Mouse (Mus musculus): ENCODE results near the gene Gm960. TPM values are rescaled to one million over a fixed set of nuclear protein-coding genes. Genes with fewer than 3 reads are reported as not detected.

The Gm960 gene
- polyA plus RNA-seq, 1 experiment = 0.96 TPM

GRCm38 (mm10) chr19:4608511-4608910, 90.0 kb downstream of the Gm960 start:
- H3ac ChIP-seq (ENCODE audit: control insufficient read depth, insufficient read length, low read depth) = no peak overlapping the region
- H3K79me3 ChIP-seq (ENCODE audit: low read depth) = peaks cover 6% of the 10 kb centered on the region
- H3K27me3 ChIP-seq (ENCODE audit: control insufficient read depth, insufficient read depth, insufficient read length) = no peaks in the 10 kb centered on the region
- H3K4me3 ChIP-seq (ENCODE audit: insufficient read depth, poor library complexity, severe bottlenecking) = no peak overlapping the region
- H3K79me2 ChIP-seq (ENCODE audit: control insufficient read depth, insufficient read depth) = peaks cover 11% of the 10 kb centered on the region
- TF ChIP-seq FOSL1 (IDR thresholded peaks at IDR 0.05; ENCODE audit: insufficient read depth, low read length, poor library complexity, severe bottlenecking) (no peak), USF1 (IDR thresholded peaks at IDR 0.05; ENCODE audit: low read depth) (no peak), MYOD1 (IDR thresholded peaks at IDR 0.05; ENCODE audit: control insufficient read depth, insufficient read length, low read depth) (no peak), CTCF (IDR thresholded peaks at IDR 0.05; ENCODE audit: control insufficient read depth, insufficient read depth, insufficient read length) (no peak), MAX (IDR thresholded peaks at IDR 0.05) (no peak), MYOG (IDR thresholded peaks at IDR 0.05; ENCODE audit: control insufficient read depth, extremely low read depth, insufficient read length) (no peak), CEBPB (IDR thresholded peaks at IDR 0.05; ENCODE audit: low read depth) (no peak)
- H3K36me3 ChIP-seq (ENCODE audit: control insufficient read depth, insufficient read depth) = peaks cover 9% of the 10 kb centered on the region

GRCm38 (mm10) chr19:4607406-4607805, 91.1 kb downstream of the Gm960 start:
- TF ChIP-seq FOSL1 (IDR thresholded peaks at IDR 0.05; ENCODE audit: insufficient read depth, low read length, poor library complexity, severe bottlenecking) (no peak), MAX (IDR thresholded peaks at IDR 0.05) (no peak), CTCF (IDR thresholded peaks at IDR 0.05; ENCODE audit: control insufficient read depth, insufficient read depth, insufficient read length) (no peak), CEBPB (IDR thresholded peaks at IDR 0.05; ENCODE audit: low read depth) (no peak), MYOD1 (IDR thresholded peaks at IDR 0.05; ENCODE audit: control insufficient read depth, insufficient read length, low read depth) (no peak), MYOG (IDR thresholded peaks at IDR 0.05; ENCODE audit: control insufficient read depth, extremely low read depth, insufficient read length) (no peak), USF1 (IDR thresholded peaks at IDR 0.05; ENCODE audit: low read depth) (no peak)
- no peaks in the 10 kb centered on the region for H3K79me3 ChIP-seq (ENCODE audit: low read depth)
- H3K79me2 ChIP-seq (ENCODE audit: control insufficient read depth, insufficient read depth) = no peaks in the 10 kb centered on the region
- H3K36me3 ChIP-seq (ENCODE audit: control insufficient read depth, insufficient read depth) = no peaks in the 10 kb centered on the region
- no peak overlapping the region for H3K4me3 ChIP-seq (ENCODE audit: insufficient read depth, poor library complexity, severe bottlenecking)
- H3ac ChIP-seq (ENCODE audit: control insufficient read depth, insufficient read length, low read depth) = no peak overlapping the region
- no peaks in the 10 kb centered on the region for H3K27me3 ChIP-seq (ENCODE audit: control insufficient read depth, insufficient read depth, insufficient read length)

DNA sequence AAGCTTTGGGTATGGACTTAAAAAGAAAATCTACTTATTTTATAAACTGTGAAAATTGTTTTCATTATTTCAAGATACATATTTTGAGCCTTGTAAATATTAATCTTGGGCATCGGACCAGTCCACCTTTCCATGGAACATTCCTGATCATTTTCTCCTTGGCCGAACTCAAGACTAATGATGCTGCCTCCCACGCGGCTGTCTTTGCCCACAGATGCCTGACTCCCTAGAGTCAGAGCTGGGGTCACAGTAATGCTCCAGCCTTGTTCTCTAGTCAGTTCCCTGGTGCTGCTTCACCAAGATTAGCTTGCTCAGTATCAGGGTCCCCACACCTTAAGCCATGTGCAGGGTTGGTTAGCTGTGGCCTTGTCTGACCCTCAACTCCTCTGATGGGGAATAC, 92.8 kb downstream of the Gm960 start:
- Histone ChIP-seq H3K36me3 (ENCODE audit: control insufficient read depth, insufficient read depth) (no peaks in the 10 kb centered on the region), H3ac (ENCODE audit: control insufficient read depth, insufficient read length, low read depth) (no peak overlapping the region), H3K79me3 (ENCODE audit: low read depth) (no peaks in the 10 kb centered on the region), H3K79me2 (ENCODE audit: control insufficient read depth, insufficient read depth) (no peaks in the 10 kb centered on the region), H3K4me3 (ENCODE audit: insufficient read depth, poor library complexity, severe bottlenecking) (no peak overlapping the region), H3K27me3 (ENCODE audit: control insufficient read depth, insufficient read depth, insufficient read length) (no peaks in the 10 kb centered on the region)
- no peak for TF ChIP-seq CTCF (IDR thresholded peaks at IDR 0.05; ENCODE audit: control insufficient read depth, insufficient read depth, insufficient read length)
- no peak for TF ChIP-seq FOSL1 (IDR thresholded peaks at IDR 0.05; ENCODE audit: insufficient read depth, low read length, poor library complexity, severe bottlenecking)
- TF ChIP-seq MYOG (IDR thresholded peaks at IDR 0.05; ENCODE audit: control insufficient read depth, extremely low read depth, insufficient read length) = no peak
- TF ChIP-seq MYOD1 (IDR thresholded peaks at IDR 0.05; ENCODE audit: control insufficient read depth, insufficient read length, low read depth) = no peak
- no peak for TF ChIP-seq MAX (IDR thresholded peaks at IDR 0.05)
- no peak for TF ChIP-seq USF1 (IDR thresholded peaks at IDR 0.05; ENCODE audit: low read depth)
- TF ChIP-seq CEBPB (IDR thresholded peaks at IDR 0.05; ENCODE audit: low read depth) = no peak

DNA sequence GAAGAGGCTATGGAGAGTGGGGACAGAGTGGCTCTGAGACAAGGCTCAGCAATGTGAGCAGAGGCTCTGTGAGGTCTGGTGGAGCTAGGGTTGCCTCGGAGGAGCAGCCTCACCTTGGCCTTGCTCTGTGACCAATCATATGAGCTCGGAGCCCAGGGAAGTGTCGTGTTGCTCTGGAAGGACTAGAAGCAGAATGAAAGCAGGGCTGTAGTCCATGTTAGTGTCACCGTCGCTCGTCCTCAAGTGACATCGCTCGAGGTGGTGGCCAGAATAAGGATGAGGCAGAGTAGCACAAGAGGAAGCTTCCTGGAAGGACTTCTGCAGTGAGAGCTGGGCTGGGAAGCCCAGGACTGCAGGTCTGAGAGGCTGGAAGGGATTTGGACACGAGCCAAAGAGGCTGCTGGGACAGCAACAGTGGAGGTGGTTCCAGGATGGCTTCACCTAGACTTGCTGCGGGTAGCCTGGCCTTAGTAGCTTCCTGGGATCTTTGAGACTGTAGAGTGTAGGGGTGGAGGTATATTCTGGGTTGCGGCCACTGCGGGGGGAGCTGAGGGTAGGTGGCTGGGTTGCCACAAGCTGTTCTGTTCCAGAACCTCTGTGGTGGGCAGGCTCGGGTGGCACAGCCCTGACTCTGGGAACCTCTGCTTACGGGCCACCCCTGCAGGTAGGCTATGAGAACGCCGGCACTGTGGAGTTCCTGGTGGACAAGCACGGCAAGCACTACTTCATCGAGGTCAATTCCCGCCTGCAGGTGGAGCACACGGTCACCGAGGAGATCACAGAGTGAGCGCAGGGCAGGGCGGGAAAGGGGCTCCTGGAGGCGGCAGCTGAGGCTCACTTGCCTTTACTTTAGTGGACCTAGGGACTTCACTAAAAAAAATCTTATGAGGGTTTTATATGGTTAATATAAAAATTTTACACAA, 94.4 kb downstream of the Gm960 start:
- Histone ChIP-seq H3K4me3 (ENCODE audit: insufficient read depth, poor library complexity, severe bottlenecking) (no peak overlapping the region), H3K79me2 (ENCODE audit: control insufficient read depth, insufficient read depth) (no peaks in the 10 kb centered on the region), H3K36me3 (ENCODE audit: control insufficient read depth, insufficient read depth) (no peaks in the 10 kb centered on the region), H3K27me3 (ENCODE audit: control insufficient read depth, insufficient read depth, insufficient read length) (no peaks in the 10 kb centered on the region), H3ac (ENCODE audit: control insufficient read depth, insufficient read length, low read depth) (no peak overlapping the region), H3K79me3 (ENCODE audit: low read depth) (no peaks in the 10 kb centered on the region)
- TF ChIP-seq MYOG (IDR thresholded peaks at IDR 0.05; ENCODE audit: control insufficient read depth, extremely low read depth, insufficient read length) (no peak), USF1 (IDR thresholded peaks at IDR 0.05; ENCODE audit: low read depth) (no peak), CEBPB (IDR thresholded peaks at IDR 0.05; ENCODE audit: low read depth) (no peak), MYOD1 (IDR thresholded peaks at IDR 0.05; ENCODE audit: control insufficient read depth, insufficient read length, low read depth) (no peak), CTCF (IDR thresholded peaks at IDR 0.05; ENCODE audit: control insufficient read depth, insufficient read depth, insufficient read length) (no peak), MAX (IDR thresholded peaks at IDR 0.05) (no peak), FOSL1 (IDR thresholded peaks at IDR 0.05; ENCODE audit: insufficient read depth, low read length, poor library complexity, severe bottlenecking) (no peak)

DNA sequence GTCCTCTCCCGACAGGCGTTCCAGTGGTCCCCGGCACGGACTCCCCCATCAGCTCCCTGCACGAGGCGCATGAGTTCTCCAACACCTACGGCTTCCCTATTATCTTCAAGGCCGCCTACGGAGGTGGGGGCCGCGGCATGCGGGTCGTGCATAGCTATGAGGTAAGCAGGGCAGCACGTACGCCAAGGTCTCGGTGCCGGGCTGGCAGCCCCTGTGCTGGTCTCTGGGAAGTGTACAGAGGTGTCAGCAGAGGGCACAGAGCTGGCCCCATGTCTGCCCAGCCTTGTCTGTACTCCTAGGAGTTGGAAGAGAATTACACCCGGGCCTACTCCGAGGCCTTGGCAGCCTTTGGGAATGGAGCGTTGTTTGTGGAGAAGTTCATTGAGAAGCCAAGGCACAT, 96.0 kb downstream of the Gm960 start:
- no peaks in the 10 kb centered on the region for H3K79me2 ChIP-seq (ENCODE audit: control insufficient read depth, insufficient read depth)
- H3K36me3 ChIP-seq (ENCODE audit: control insufficient read depth, insufficient read depth) = no peaks in the 10 kb centered on the region
- no peak overlapping the region for H3ac ChIP-seq (ENCODE audit: control insufficient read depth, insufficient read length, low read depth)
- TF ChIP-seq USF1 (IDR thresholded peaks at IDR 0.05; ENCODE audit: low read depth) (no peak), CEBPB (IDR thresholded peaks at IDR 0.05; ENCODE audit: low read depth) (no peak), MYOG (IDR thresholded peaks at IDR 0.05; ENCODE audit: control insufficient read depth, extremely low read depth, insufficient read length) (no peak), CTCF (IDR thresholded peaks at IDR 0.05; ENCODE audit: control insufficient read depth, insufficient read depth, insufficient read length) (no peak), FOSL1 (IDR thresholded peaks at IDR 0.05; ENCODE audit: insufficient read depth, low read length, poor library complexity, severe bottlenecking) (no peak), MYOD1 (IDR thresholded peaks at IDR 0.05; ENCODE audit: control insufficient read depth, insufficient read length, low read depth) (no peak), MAX (IDR thresholded peaks at IDR 0.05) (no peak)
- no peak overlapping the region for H3K4me3 ChIP-seq (ENCODE audit: insufficient read depth, poor library complexity, severe bottlenecking)
- H3K27me3 ChIP-seq (ENCODE audit: control insufficient read depth, insufficient read depth, insufficient read length) = no peaks in the 10 kb centered on the region
- H3K79me3 ChIP-seq (ENCODE audit: low read depth) = no peaks in the 10 kb centered on the region
